Mouse (Mus musculus) lung, postnatal 0 days (tissue): ENCODE measurements around the gene Snapc5. TPM values are rescaled to one million over a fixed set of nuclear protein-coding genes. Genes with fewer than 3 reads are reported as not detected.
A peak's percentile ranks its signal among the peaks of the same experiment; 100 is the strongest.
"Not testable (repeated sequence)": the region's sequence is repeated elsewhere in the genome, so short reads cannot be mapped to it uniquely, and the experiment has no call there.

Experiments
- ATAC-seq: fragments of 200-750 bp; cut with Nextera tagmentation; 2 replicates; pipeline ENCODE4 v1.8.0; 2017; ENCODE audit warnings: moderate library complexity
- DNase-seq: peaks from one replicate; pipeline ENCODE4 v3.0.0-alpha.2; 2016; ENCODE audit warnings: low spot score
- H3K27ac ChIP-seq: fragments of 300-500 bp; sonication (generic); 2 replicates; pipeline ENCODE4 v1.5.1; 2014; ENCODE audit warnings: antibody characterized with exemption, mild to moderate bottlenecking, low read length, mixed read lengths
- H3K27me3 ChIP-seq: fragments of 300-500 bp; sonication (generic); replicated peaks from 2 replicates; pipeline ENCODE4 v1.6.1; 2014; ENCODE audit warnings: low read length, mixed read lengths; ENCODE audit not compliant: insufficient read depth
- H3K36me3 ChIP-seq: fragments of 300-500 bp; sonication (generic); 2 replicates; pipeline ENCODE4 v1.6.1; 2014; ENCODE audit warnings: low read length, mixed read lengths; ENCODE audit not compliant: insufficient read depth
- H3K4me1 ChIP-seq: fragments of 300-500 bp; sonication (generic); 2 replicates; pipeline ENCODE4 v1.6.1; 2014; ENCODE audit warnings: antibody characterized with exemption, low read depth, low read length, mixed read lengths; ENCODE audit not compliant: insufficient read depth
- H3K4me2 ChIP-seq: fragments of 300-500 bp; sonication (generic); replicated peaks from 2 replicates; pipeline ENCODE4 v1.6.1; 2014; ENCODE audit warnings: low read depth, mild to moderate bottlenecking, low read length, moderate library complexity, mixed read lengths
- H3K4me3 ChIP-seq: fragments of 300-500 bp; sonication (generic); 2 replicates; pipeline ENCODE4 v1.5.1; 2014; ENCODE audit warnings: low read depth, low read length
- H3K9ac ChIP-seq: fragments of 300-500 bp; sonication (generic); replicated peaks from 2 replicates; pipeline ENCODE4 v1.6.1; 2014; ENCODE audit warnings: low read depth, mild to moderate bottlenecking
- H3K9me3 ChIP-seq: fragments of 300-500 bp; sonication (generic); 2 replicates; pipeline ENCODE4 v1.6.1; 2016; ENCODE audit warnings: low read length, mixed read lengths
- CTCF ChIP-seq: IDR thresholded peaks from 2 replicates; pipeline ENCODE4 v1.5.1; 2016; ENCODE audit warnings: antibody characterized with exemption, mild to moderate bottlenecking
- EP300 ChIP-seq: IDR thresholded peaks from 2 replicates; pipeline ENCODE4 v1.6.1; 2016; ENCODE audit warnings: antibody characterized with exemption, mild to moderate bottlenecking, control low read depth
- WGBS: fragments of 180-500 bp; shearing (Covaris S2); extraction: QIAGEN DNeasy Blood & Tissue Kit; methylation state at CpG from one replicate; pipeline ENCODE4 v1.1.7; 2014; 5-methylcytosine and 5-hydroxymethylcytosine counted together
- polyA plus RNA-seq: library from polyadenylated mRNA; unstranded; fragments of >200 nt; fragmentation: Nextera tagmentation; extraction: Ambion mirVana; gene quantifications from 2 replicates; pipeline ENCODE4 v1.2.1, GENCODE M21; 2015

Gene Snapc5
- polyA plus RNA-seq: 35.5 and 47.4 TPM in 2 replicates

- Histone ChIP-seq H3K4me1 (peaks cover 9% of the 10 kb centered on the region; the same call in 1 of the 2 replicates), H3K9me3 (no peaks in the 10 kb centered on the region), H3K9ac (peak within 1 kb of the TSS; percentile 37), H3K27me3 (no peaks in the 10 kb centered on the region), H3K4me3 (peak within 1 kb of the TSS; percentile 59), H3K4me2 (peak within 1 kb of the TSS; percentile 56), H3K27ac (peak within 1 kb of the TSS; percentile 87), H3K36me3 (peaks cover 29% of the 10 kb centered on the region)
- peak; percentile 71 for TF ChIP-seq CTCF
- no peak for TF ChIP-seq EP300
- ATAC-seq (peak; percentile 97), DNase-seq (peak; percentile 98)
- WGBS: under 1% methylated on average over 35 of the region's 35 CpGs
These were observed at the start of gene Snapc5 for GRCm38 (mm10) chr9:64178974-64179646. Gene Snapc5 (plus strand): TSS chr9:64179274.

- no peak for ATAC-seq
- WGBS: 71% methylated on average over 6 of the region's 6 CpGs
These were observed 47.5 kb upstream of the Snapc5 start for GRCm38 (mm10) chr9:64131623-64132022.

GRCm38 (mm10) chr9:64138896-64139295, 40.2 kb upstream of the Snapc5 start:
- peak; percentile 12 for DNase-seq

More at GRCm38 (mm10) chr9:64131623-64132022, 47.5 kb upstream of the Snapc5 start:
- Histone ChIP-seq H3K27ac (no peak overlapping the region), H3K9me3 (no peaks in the 10 kb centered on the region), H3K36me3 (no peaks in the 10 kb centered on the region), H3K4me2 (no peak overlapping the region), H3K27me3 (no peaks in the 10 kb centered on the region), H3K9ac (no peak overlapping the region), H3K4me3 (no peak overlapping the region), H3K4me1 (no peaks in the 10 kb centered on the region)
- DNase-seq: no peak
- TF ChIP-seq EP300 (no peak), CTCF (no peak)

GRCm38 (mm10) chr9:64139879-64140278, 39.2 kb upstream of the Snapc5 start:
- Histone ChIP-seq H3K9ac (no peak overlapping the region), H3K4me2 (no peak overlapping the region), H3K27ac (no peak overlapping the region), H3K4me1 (no peaks in the 10 kb centered on the region), H3K27me3 (no peaks in the 10 kb centered on the region), H3K36me3 (no peaks in the 10 kb centered on the region), H3K4me3 (no peak overlapping the region), H3K9me3 (no peaks in the 10 kb centered on the region)
- no peak for ATAC-seq
- WGBS: 71% methylated on average over 9 of the region's 9 CpGs
- no peak for DNase-seq
- TF ChIP-seq CTCF: no peak
- no peak for TF ChIP-seq EP300

More at GRCm38 (mm10) chr9:64138896-64139295, 40.2 kb upstream of the Snapc5 start:
- H3K9me3 ChIP-seq, H3K9ac ChIP-seq, H3K4me1 ChIP-seq, H3K27me3 ChIP-seq, H3K4me2 ChIP-seq, H3K4me3 ChIP-seq, H3K36me3 ChIP-seq, H3K27ac ChIP-seq, ATAC-seq: not testable (repeated sequence)
- WGBS: 4% methylated on average over 6 of the region's 6 CpGs
- TF ChIP-seq CTCF: peak; percentile 73

GRCm38 (mm10) chr9:64156641-64157040, 22.4 kb upstream of the Snapc5 start:
- no peak for DNase-seq
- H3K4me3 ChIP-seq: no peak overlapping the region
- no peaks in the 10 kb centered on the region for H3K27me3 ChIP-seq
- H3K4me1 ChIP-seq: no peaks in the 10 kb centered on the region
- H3K36me3 ChIP-seq: no peaks in the 10 kb centered on the region; the same call in 1 of the 2 replicates
- no peak overlapping the region for H3K4me2 ChIP-seq
- H3K27ac ChIP-seq: no peak overlapping the region
- H3K9ac ChIP-seq: no peak overlapping the region
- no peak for TF ChIP-seq CTCF
- TF ChIP-seq EP300: no peak
- H3K9me3 ChIP-seq: no peaks in the 10 kb centered on the region
- no peak for ATAC-seq
- WGBS: 80% methylated on average over 1 of the region's 1 CpGs

- Histone ChIP-seq H3K27me3 (no peaks in the 10 kb centered on the region), H3K4me2 (no peak overlapping the region), H3K9me3 (no peaks in the 10 kb centered on the region), H3K4me1 (no peaks in the 10 kb centered on the region), H3K27ac (no peak overlapping the region), H3K4me3 (no peak overlapping the region), H3K9ac (no peak overlapping the region), H3K36me3 (0 out of 2 replicates have a peak, but pooled peaks cover 7% of the 10 kb centered on the region)
- DNase-seq (no peak), ATAC-seq (no peak)
- WGBS: 92% methylated on average over 5 of the region's 5 CpGs
- TF ChIP-seq EP300 (no peak), CTCF (no peak)
These were observed 18.6 kb upstream of the Snapc5 start for GRCm38 (mm10) chr9:64160471-64160870.

- not testable (repeated sequence) for ATAC-seq, H3K4me2 ChIP-seq
These were observed 9.1 kb upstream of the Snapc5 start for GRCm38 (mm10) chr9:64169967-64170366.

More at GRCm38 (mm10) chr9:64169967-64170366, 9.1 kb upstream of the Snapc5 start:
- H3K27me3 ChIP-seq, H3K27ac ChIP-seq, H3K9ac ChIP-seq, H3K4me3 ChIP-seq, H3K4me1 ChIP-seq, H3K36me3 ChIP-seq, H3K9me3 ChIP-seq, DNase-seq: not testable (repeated sequence)
- WGBS: 86% methylated on average over 3 of the region's 3 CpGs
